Comparison of ENCODE assay signal across 8 mouse cellular contexts in the genomic region with DNA sequence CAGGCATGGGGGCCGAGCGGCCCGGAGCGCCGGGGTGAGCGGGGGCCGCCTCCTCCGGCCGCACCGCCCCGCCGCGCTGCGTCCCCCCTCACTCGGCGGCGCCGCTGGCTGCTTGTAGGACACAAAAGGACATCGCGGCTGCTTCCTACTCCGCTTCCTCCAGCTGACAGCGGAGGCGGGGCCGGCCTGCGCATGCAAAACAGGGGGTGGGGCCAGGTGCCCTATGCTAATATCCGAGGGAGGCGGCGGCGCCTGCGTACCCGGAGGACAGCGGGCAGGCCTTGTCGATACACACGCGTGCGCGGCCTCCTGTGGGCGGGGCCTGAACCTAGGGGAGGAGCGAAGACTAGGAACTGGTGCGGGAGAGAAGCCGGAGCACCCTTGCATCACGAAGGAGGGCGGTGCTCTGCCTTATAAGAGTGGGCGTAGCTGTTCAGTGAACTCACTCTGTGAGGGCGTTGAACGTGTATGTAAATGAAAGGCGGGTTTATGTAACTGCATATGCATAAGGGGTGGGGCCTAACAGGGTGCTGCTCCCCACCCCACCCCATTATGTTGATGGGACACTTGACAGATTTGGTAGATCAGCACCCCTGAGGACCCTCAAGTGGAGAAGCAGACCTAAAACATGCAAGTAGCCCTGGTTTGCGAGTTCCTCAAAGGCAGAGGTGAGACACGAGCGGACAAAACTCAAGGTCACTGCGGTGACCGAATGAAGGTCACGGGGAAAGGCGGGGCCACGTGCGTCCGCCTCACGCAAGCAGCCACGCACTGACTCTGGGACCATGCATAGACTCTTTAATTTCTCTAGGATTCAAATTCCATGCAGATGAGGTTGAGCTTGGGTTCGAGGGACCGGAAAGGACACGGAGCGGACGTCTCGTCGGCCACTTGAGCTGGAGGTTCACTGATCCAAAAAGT. TPM values are rescaled to one million over a fixed set of nuclear protein-coding genes. Genes with fewer than 3 reads are reported as not detected.
DNase-seq lines count a peak whose midpoint lies in the region; ATAC-seq and TF ChIP-seq lines count a peak whose summit lies in the region.

A gene (minus strand): TSS at position 167 of the 921 bp plus-strand sequence.

- TF ChIP-seq EP300 in ES-Bruce4 (IDR thresholded peaks at IDR 0.05; ENCODE audit: insufficient read depth, low read depth, low read length) = peak; percentile 31; the same call in 1 of the 2 replicates
- TF ChIP-seq EP300 in liver, postnatal 0 days (IDR thresholded peaks at IDR 0.05; ENCODE audit: low read depth) = 0 out of 2 replicates have a peak, but pooled peaks have one; percentile 22

- H3K27me3 ChIP-seq in ES-Bruce4 (ENCODE audit: control insufficient read depth, insufficient read depth, low read length, poor library complexity, severe bottlenecking) = no peaks in the 10 kb centered on the region
- peaks cover 46% of the 10 kb centered on the region for H3K27me3 ChIP-seq in forebrain, embryonic 13.5 days
- peaks cover 29% of the 10 kb centered on the region for H3K27me3 ChIP-seq in liver, postnatal 0 days (ENCODE audit: insufficient read depth, low read length)
- peaks cover 42% of the 10 kb centered on the region for H3K27me3 ChIP-seq in neural tube, embryonic 14.5 days (ENCODE audit: control insufficient read depth, insufficient read depth, low read length)

- no peak for TF ChIP-seq POLR2A in ES-Bruce4 (IDR thresholded peaks at IDR 0.05; ENCODE audit: insufficient read depth, low read length)

- H3K9me3 ChIP-seq in ES-Bruce4 (replicated peaks; ENCODE audit: control insufficient read depth, insufficient read depth, low read length, poor library complexity, severe bottlenecking) = no peaks in the 10 kb centered on the region
- no peaks in the 10 kb centered on the region for H3K9me3 ChIP-seq in forebrain, embryonic 13.5 days (replicated peaks)
- no peaks in the 10 kb centered on the region for H3K9me3 ChIP-seq in liver, postnatal 0 days (ENCODE audit: low read length)
- no peaks in the 10 kb centered on the region for H3K9me3 ChIP-seq in neural tube, embryonic 14.5 days (ENCODE audit: control insufficient read depth, low read length)

- H3K27ac ChIP-seq in ES-Bruce4 (ENCODE audit: insufficient read depth, low read length) = peak within 1 kb of the TSS; percentile 12; the same call in 1 of the 2 replicates
- H3K27ac ChIP-seq in forebrain, embryonic 13.5 days = peak within 1 kb of the TSS; percentile 84
- H3K27ac ChIP-seq in liver, postnatal 0 days (ENCODE audit: low read depth) = peak within 1 kb of the TSS; percentile 92
- H3K27ac ChIP-seq in neural tube, embryonic 14.5 days (ENCODE audit: low read depth, low read length) = peak within 1 kb of the TSS; percentile 91

- peak within 1 kb of the TSS; percentile 80 for H3K9ac ChIP-seq in ES-Bruce4 (ENCODE audit: low read depth, poor library complexity, severe bottlenecking)
- H3K9ac ChIP-seq in forebrain, embryonic 13.5 days = peak within 1 kb of the TSS; percentile 85
- H3K9ac ChIP-seq in liver, postnatal 0 days (replicated peaks) = peak within 1 kb of the TSS; percentile 79
- peak within 1 kb of the TSS; percentile 90 for H3K9ac ChIP-seq in neural tube, embryonic 14.5 days (replicated peaks; ENCODE audit: low read depth, low read length)

- H3K4me3 ChIP-seq in ES-Bruce4 (ENCODE audit: low read depth, low read length) = peak within 1 kb of the TSS; percentile 83
- peak within 1 kb of the TSS; percentile 81 for H3K4me3 ChIP-seq in forebrain, embryonic 13.5 days
- H3K4me3 ChIP-seq in liver, postnatal 0 days (ENCODE audit: low read depth, low read length) = peak within 1 kb of the TSS; percentile 71
- H3K4me3 ChIP-seq in neural tube, embryonic 14.5 days (ENCODE audit: low read depth, low read length) = peak within 1 kb of the TSS; percentile 73

- peaks cover 2% of the 10 kb centered on the region for H3K4me1 ChIP-seq in ES-Bruce4 (ENCODE audit: control insufficient read depth, insufficient read depth, low read length)
- H3K4me1 ChIP-seq in forebrain, embryonic 13.5 days = peaks cover 36% of the 10 kb centered on the region
- peaks cover 42% of the 10 kb centered on the region for H3K4me1 ChIP-seq in liver, postnatal 0 days (ENCODE audit: insufficient read depth)
- peaks cover 14% of the 10 kb centered on the region for H3K4me1 ChIP-seq in neural tube, embryonic 14.5 days (ENCODE audit: control insufficient read depth, insufficient read depth, low read length)

- peak; percentile 100 for DNase-seq in heart, postnatal 10 days
- peak; percentile 100 for DNase-seq in large intestine, adult 2 months (ENCODE audit: low read depth, low spot score)
- peak; percentile 100 for DNase-seq in liver, postnatal 0 days
- DNase-seq in testis, postnatal 10 days (ENCODE audit: low spot score) = peak; percentile 100

- H3K4me2 ChIP-seq in forebrain, embryonic 13.5 days = peak within 1 kb of the TSS; percentile 90
- H3K4me2 ChIP-seq in liver, postnatal 0 days (ENCODE audit: low read depth, low read length) = peak within 1 kb of the TSS; percentile 94
- peak within 1 kb of the TSS; percentile 96 for H3K4me2 ChIP-seq in neural tube, embryonic 14.5 days (ENCODE audit: low read depth, low read length)

- TF ChIP-seq CTCF in ES-Bruce4 (IDR thresholded peaks at IDR 0.05; ENCODE audit: low read depth, low read length) = no peak
- TF ChIP-seq CTCF in liver, postnatal 0 days (IDR thresholded peaks at IDR 0.05; ENCODE audit: low read depth) = no peak

- intact Hi-C loops in heart, postnatal 10 days (cut with DNase I) = loop anchor here (2.0 kb wide), 1 partner anchor 19 kb away; a partner anchor contains a TSS

- peak; percentile 88 for ATAC-seq in cerebellum, adult (ENCODE audit: insufficient number of reproducible peaks, low FRiP score, low TSS enrichment)
- ATAC-seq in forebrain, embryonic 13.5 days = peak; percentile 96
- ATAC-seq in liver, postnatal 0 days = peak; percentile 93
- peak; percentile 93 for ATAC-seq in neural tube, embryonic 14.5 days (ENCODE audit: low read depth)

- no peaks in the 10 kb centered on the region for H3K36me3 ChIP-seq in ES-Bruce4 (ENCODE audit: control insufficient read depth, insufficient read depth, low read length, poor library complexity, severe bottlenecking)
- H3K36me3 ChIP-seq in forebrain, embryonic 13.5 days (ENCODE audit: poor library complexity, severe bottlenecking) = no peaks in the 10 kb centered on the region
- peaks cover 12% of the 10 kb centered on the region for H3K36me3 ChIP-seq in liver, postnatal 0 days (replicated peaks; ENCODE audit: insufficient read depth, low read length)
- no peaks in the 10 kb centered on the region for H3K36me3 ChIP-seq in neural tube, embryonic 14.5 days (ENCODE audit: control insufficient read depth, insufficient read depth, low read length)

- WGBS in forebrain, embryonic 13.5 days = under 1% methylated on average over 45 of the region's 66 CpGs
- WGBS in large intestine, adult 2 months = under 1% methylated on average over 64 of the region's 66 CpGs
- under 1% methylated on average over 64 of the region's 66 CpGs for WGBS in liver, postnatal 0 days (ENCODE audit: insufficient replicate concordance)
- under 1% methylated on average over 50 of the region's 66 CpGs for WGBS in neural tube, embryonic 14.5 days

RNA-seq across cellular contexts. Expression of the gene that starts here (rescaled TPM):
- 13.6 and 16.7 TPM in 2 replicates for polyA plus RNA-seq in ES-Bruce4 (2011; ENCODE audit: insufficient read depth, insufficient read length, low read depth, missing spikeins)
- 15.3 and 15.7 TPM in 2 replicates for polyA plus RNA-seq in forebrain, embryonic 13.5 days (2015; fragmentation: Nextera tagmentation; extraction: Ambion mirVana)
- total RNA-seq in heart, postnatal 10 days (2021) = 100 to 1,000 TPM; 122 to 125 TPM
- 175 and 234 TPM in 2 replicates for polyA plus RNA-seq in large intestine, adult 2 months (2012; rRNA removed)
- polyA plus RNA-seq in liver, postnatal 0 days (2015; fragmentation: Nextera tagmentation; extraction: Ambion mirVana) = 7.7 and 8.2 TPM in 2 replicates
- 6.9 and 8.4 TPM in 2 replicates for polyA plus RNA-seq in neural tube, embryonic 14.5 days (2014; fragmentation: Nextera tagmentation; extraction: Ambion mirVana)

Comparison
In these comparisons a context has a peak if more than half of its experiments do, and no peak if none do; other contexts are left out.
1. Peak in every context shown above with its lines: DNase-seq, ATAC-seq, H3K4me3 ChIP-seq and H3K27ac ChIP-seq.
2. H3K27ac ChIP-seq: peak in every context shown above with its lines; median percentile 92 in liver, postnatal 0 days; 91 in neural tube, embryonic 14.5 days; 84 in forebrain, embryonic 13.5 days; 12 in ES-Bruce4.